Mouse (Mus musculus): ENCODE results near the gene Ly6g6d.

GRCm38 (mm10) chr17:35104079-35104478 is 26.2 kb upstream of the Ly6g6d start:
- no peak for TF ChIP-seq EP300 (IDR thresholded peaks at IDR 0.05; ENCODE audit: low read depth)
- TF ChIP-seq CTCF (IDR thresholded peaks at IDR 0.05; ENCODE audit: low read depth), result no peak

Data from liver, postnatal 0 days (tissue).